Mouse (Mus musculus) thymus, adult 2 months (tissue): ENCODE data around the gene Aff3.

Experiments
- CTCF ChIP-seq: fragments of 200-500 bp; IDR thresholded peaks from 2 replicates; pipeline ENCODE4 v1.5.1; 2012; ENCODE audit warnings: mild to moderate bottlenecking, control low read depth, low read length, moderate library complexity, borderline replicate concordance; ENCODE audit not compliant: control insufficient read depth, poor library complexity, insufficient read depth; ENCODE audit errors: extremely low read depth
- POLR2A ChIP-seq: fragments of 200-500 bp; IDR thresholded peaks from 2 replicates; pipeline ENCODE4 v1.6.1; 2012; ENCODE audit warnings: mild to moderate bottlenecking, low read length, control low read depth, moderate library complexity; ENCODE audit not compliant: control insufficient read depth, poor library complexity, insufficient read depth; ENCODE audit errors: extremely low read depth

DNA sequence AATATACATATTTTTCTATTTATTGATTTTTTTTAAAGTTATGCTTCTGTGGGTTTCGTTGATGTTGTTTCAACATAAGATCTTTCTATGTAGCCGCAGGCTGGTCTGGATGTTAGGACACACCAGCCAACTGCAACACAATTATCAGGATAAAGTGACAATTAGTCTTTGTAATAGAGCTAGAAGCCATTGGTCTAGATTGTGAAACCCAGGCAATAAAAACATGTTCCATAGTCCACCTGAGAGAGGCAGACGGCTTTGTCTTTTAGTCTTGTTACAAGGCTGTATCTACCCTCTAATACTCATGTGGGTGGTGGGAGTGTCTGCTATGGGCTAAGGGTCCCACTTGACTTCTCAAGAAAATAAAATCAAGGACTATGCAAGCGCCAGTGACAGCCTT is 518.7 kb downstream of the Aff3 start:
- TF ChIP-seq POLR2A (no peak), CTCF (no peak)
